Mouse (Mus musculus) lung, embryonic 16.5 days (tissue): Measurements from ENCODE around the gene Fcgrt. TPM values are rescaled to one million over a fixed set of nuclear protein-coding genes. Genes with fewer than 3 reads are reported as not detected.
A peak's percentile ranks its signal among the peaks of the same experiment; 100 is the strongest.

Source experiments
- ATAC-seq: fragments of 200-750 bp; cut with Nextera tagmentation; 2 replicates; pipeline ENCODE4 v1.8.0; 2017; ENCODE audit warnings: low read depth, mild to moderate bottlenecking, moderate library complexity
- H3K27ac ChIP-seq: fragments of 300-500 bp; sonication (generic); 2 replicates; pipeline ENCODE4 v1.5.1; 2014; ENCODE audit warnings: mild to moderate bottlenecking, control low read depth, low read length
- H3K27me3 ChIP-seq: fragments of 300-500 bp; sonication (generic); 2 replicates; pipeline ENCODE4 v1.6.1; 2014; ENCODE audit warnings: low read depth, low read length, mixed read lengths; ENCODE audit not compliant: control insufficient read depth, insufficient read depth
- H3K36me3 ChIP-seq: fragments of 300-500 bp; sonication (generic); 2 replicates; pipeline ENCODE4 v1.6.1; 2014; ENCODE audit warnings: low read length; ENCODE audit not compliant: control insufficient read depth, insufficient read depth
- H3K4me1 ChIP-seq: fragments of 300-500 bp; sonication (generic); replicated peaks from 2 replicates; pipeline ENCODE4 v1.6.1; 2014; ENCODE audit warnings: low read length, mixed read lengths; ENCODE audit not compliant: control insufficient read depth, insufficient read depth
- H3K4me2 ChIP-seq: fragments of 300-500 bp; sonication (generic); 2 replicates; pipeline ENCODE4 v1.6.1; 2014; ENCODE audit warnings: low read depth, low read length, control low read depth
- H3K4me3 ChIP-seq: fragments of 300-500 bp; sonication (generic); 2 replicates; pipeline ENCODE4 v1.5.1; 2014; ENCODE audit warnings: mild to moderate bottlenecking, low read length, control low read depth
- H3K9ac ChIP-seq: fragments of 300-500 bp; sonication (generic); 2 replicates; pipeline ENCODE4 v1.6.1; 2014; ENCODE audit warnings: low read length, control low read depth
- H3K9me3 ChIP-seq: fragments of 300-500 bp; sonication (generic); 2 replicates; pipeline ENCODE4 v1.6.1; 2016; ENCODE audit warnings: low read length; ENCODE audit not compliant: control insufficient read depth
- WGBS: fragments of 180-500 bp; shearing (Covaris S2); extraction: QIAGEN DNeasy Blood & Tissue Kit; methylation state at CpG from one replicate; pipeline ENCODE4 v1.1.7; 2014; 5-methylcytosine and 5-hydroxymethylcytosine counted together
- polyA plus RNA-seq: library from polyadenylated mRNA; unstranded; fragments of >200 nt; fragmentation: Nextera tagmentation; extraction: Ambion mirVana; gene quantifications from 2 replicates; pipeline ENCODE4 v1.2.1, GENCODE M21; 2015

Gene Fcgrt
- polyA plus RNA-seq, 1 experiment from 2014 or later: 93.7 TPM

DNA sequence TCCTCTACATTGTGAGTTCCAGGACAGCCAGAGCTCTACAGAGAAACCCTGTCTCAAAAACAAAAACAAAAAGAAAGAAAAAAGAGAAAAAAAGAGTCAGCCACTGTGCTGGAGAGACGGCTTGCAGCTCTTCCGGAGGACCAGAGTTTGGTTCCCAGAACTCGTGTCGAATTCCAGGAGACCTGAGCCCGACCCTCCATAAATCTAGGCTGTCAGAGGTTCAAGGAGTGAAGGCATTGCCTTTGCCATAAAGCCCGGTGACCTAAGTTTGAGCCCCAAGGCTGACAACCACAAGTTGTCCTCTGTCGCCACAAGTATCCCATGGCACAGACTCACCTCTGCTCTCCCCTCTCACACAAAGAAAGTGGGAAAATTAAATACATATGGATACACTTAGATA, 9.5 kb downstream of the Fcgrt start:
- Histone ChIP-seq H3K27ac (no peak overlapping the region), H3K27me3 (no peaks in the 10 kb centered on the region), H3K9me3 (no peaks in the 10 kb centered on the region), H3K36me3 (peaks cover 6% of the 10 kb centered on the region; the same call in 1 of the 2 replicates), H3K4me1 (peaks cover 20% of the 10 kb centered on the region), H3K4me2 (no peak overlapping the region), H3K9ac (0 out of 2 replicates have a peak overlapping the region, but pooled peaks have one; percentile 3), H3K4me3 (no peak overlapping the region)
- no peak for ATAC-seq
- WGBS: 28% methylated on average over 7 of the region's 7 CpGs

DNA sequence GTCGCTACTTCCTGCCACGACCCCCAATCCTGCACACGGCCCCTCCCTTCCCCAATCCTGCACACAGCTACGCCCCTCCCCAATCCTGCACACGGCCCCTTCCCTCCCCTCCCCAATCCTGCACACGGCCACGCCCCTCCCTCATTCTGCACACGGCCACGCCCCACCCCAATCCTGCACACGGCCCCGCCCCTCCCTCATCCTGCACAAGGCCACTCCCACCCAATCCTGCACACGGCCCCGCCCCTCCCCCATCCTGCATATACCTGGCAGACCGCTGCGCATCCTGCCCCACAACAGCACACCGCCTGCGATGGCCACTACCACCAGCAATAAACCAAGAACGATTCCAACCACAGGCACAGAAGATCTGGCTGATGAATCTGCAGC, 10.1 kb downstream of the Fcgrt start:
- peaks cover 20% of the 10 kb centered on the region for H3K4me1 ChIP-seq
- H3K9ac ChIP-seq: no peak overlapping the region
- no peak for ATAC-seq
- H3K36me3 ChIP-seq: peaks cover 5% of the 10 kb centered on the region; the same call in 1 of the 2 replicates
- no peak overlapping the region for H3K27ac ChIP-seq
- no peak overlapping the region for H3K4me3 ChIP-seq
- H3K4me2 ChIP-seq: no peak overlapping the region
- no peaks in the 10 kb centered on the region for H3K9me3 ChIP-seq
- 33% methylated on average over 16 of the region's 18 CpGs for WGBS
- H3K27me3 ChIP-seq: no peaks in the 10 kb centered on the region

GRCm38 (mm10) chr7:45092828-45093515, 10.7 kb downstream of the Fcgrt start:
- Histone ChIP-seq H3K9me3 (no peaks in the 10 kb centered on the region), H3K4me2 (0 out of 2 replicates have a peak overlapping the region, but pooled peaks have one; percentile 17), H3K4me1 (peaks cover 20% of the 10 kb centered on the region), H3K9ac (peak overlapping the region; percentile 43; the same call in 1 of the 2 replicates), H3K27ac (peak overlapping the region; percentile 58), H3K27me3 (no peaks in the 10 kb centered on the region), H3K4me3 (no peak overlapping the region), H3K36me3 (peaks cover 10% of the 10 kb centered on the region)
- 44% methylated on average over 12 of the region's 12 CpGs for WGBS
- ATAC-seq: no peak

GRCm38 (mm10) chr7:45092048-45092447, 11.6 kb downstream of the Fcgrt start, which contains the start of gene Rcn3:
Gene Rcn3 (minus strand): TSS chr7:45092221.
- under 1% methylated on average over 16 of the region's 16 CpGs for WGBS
- Histone ChIP-seq H3K9ac (peak within 1 kb of the TSS; percentile 80), H3K4me1 (peaks cover 20% of the 10 kb centered on the region), H3K9me3 (no peaks in the 10 kb centered on the region), H3K4me3 (peak within 1 kb of the TSS; percentile 64), H3K4me2 (peak within 1 kb of the TSS; percentile 74), H3K27ac (peak within 1 kb of the TSS; percentile 81), H3K36me3 (peaks cover 16% of the 10 kb centered on the region), H3K27me3 (no peaks in the 10 kb centered on the region)
- peak; percentile 98 for ATAC-seq

- Histone ChIP-seq H3K4me1 (peaks cover 20% of the 10 kb centered on the region), H3K27me3 (no peaks in the 10 kb centered on the region), H3K4me3 (peak overlapping the region; percentile 64), H3K9me3 (no peaks in the 10 kb centered on the region), H3K4me2 (peak overlapping the region; percentile 74), H3K27ac (peak overlapping the region; percentile 81), H3K36me3 (peaks cover 22% of the 10 kb centered on the region), H3K9ac (peak overlapping the region; percentile 80)
- peak; percentile 62 for ATAC-seq
- WGBS: 7% methylated on average over 35 of the region's 35 CpGs
Measured at GRCm38 (mm10) chr7:45091001-45091990, 12.4 kb downstream of the Fcgrt start.

DNA sequence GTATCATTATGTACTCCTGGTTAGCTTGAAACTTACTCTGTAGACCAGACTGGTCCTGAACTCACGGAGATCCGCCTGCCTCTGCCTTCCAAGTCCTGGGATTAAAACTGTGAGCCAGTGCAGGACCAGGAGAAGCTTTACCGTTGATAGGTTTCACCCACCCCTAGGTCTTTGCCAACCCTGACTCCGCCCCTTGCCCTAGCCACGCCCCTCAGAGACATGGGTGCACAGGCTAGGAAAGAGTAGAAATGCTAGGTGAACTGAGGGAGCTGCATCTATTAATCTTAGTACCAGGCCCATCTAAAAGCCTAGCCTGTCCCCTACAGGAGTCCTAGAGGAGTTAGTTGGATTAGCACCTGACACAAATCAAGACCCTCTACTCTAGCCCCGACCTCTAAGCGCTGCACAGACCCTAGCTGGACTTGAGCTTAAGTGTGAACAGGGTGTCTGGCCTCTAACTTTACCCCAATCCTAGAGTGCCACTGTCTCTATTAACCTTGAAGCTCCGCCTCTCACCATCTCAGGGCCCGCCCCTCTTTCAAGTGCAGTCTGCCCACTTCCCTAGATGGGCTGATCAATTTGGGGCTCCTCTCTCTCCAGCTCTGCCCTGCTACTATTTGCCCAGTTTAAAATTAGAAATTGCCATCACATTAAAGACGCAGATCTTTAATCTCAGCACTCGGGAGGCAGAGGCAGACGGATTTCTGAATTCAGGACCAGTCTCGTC, 13.2 kb downstream of the Fcgrt start:
- Histone ChIP-seq H3K4me1 (peaks cover 20% of the 10 kb centered on the region), H3K27ac (peak overlapping the region; percentile 81), H3K36me3 (peaks cover 27% of the 10 kb centered on the region), H3K27me3 (no peaks in the 10 kb centered on the region), H3K4me3 (peak overlapping the region; percentile 64), H3K9ac (peak overlapping the region; percentile 80), H3K9me3 (no peaks in the 10 kb centered on the region), H3K4me2 (peak overlapping the region; percentile 74)
- no peak for ATAC-seq
- 69% methylated on average over 13 of the region's 13 CpGs for WGBS

GRCm38 (mm10) chr7:45088597-45088996, 15.1 kb downstream of the Fcgrt start:
- 89% methylated on average over 17 of the region's 17 CpGs for WGBS
- peaks cover 19% of the 10 kb centered on the region for H3K4me1 ChIP-seq
- no peaks in the 10 kb centered on the region for H3K27me3 ChIP-seq
- H3K36me3 ChIP-seq: peaks cover 32% of the 10 kb centered on the region
- no peak overlapping the region for H3K9ac ChIP-seq
- ATAC-seq: no peak
- H3K27ac ChIP-seq: no peak overlapping the region
- H3K9me3 ChIP-seq: no peaks in the 10 kb centered on the region
- H3K4me2 ChIP-seq: no peak overlapping the region
- H3K4me3 ChIP-seq: no peak overlapping the region

- no peak for ATAC-seq
Measured at GRCm38 (mm10) chr7:45086084-45086483, 17.6 kb downstream of the Fcgrt start.

More at GRCm38 (mm10) chr7:45086084-45086483, 17.6 kb downstream of the Fcgrt start:
- whole genome bisulfite sequencing: 78% methylated on average over 4 of the region's 4 CpGs
- H3K27ac ChIP-seq: no peak overlapping the region
- no peak overlapping the region for H3K4me2 ChIP-seq
- no peaks in the 10 kb centered on the region for H3K9me3 ChIP-seq
- H3K4me3 ChIP-seq: no peak overlapping the region
- no peak overlapping the region for H3K9ac ChIP-seq
- H3K27me3 ChIP-seq: no peaks in the 10 kb centered on the region
- peaks cover 13% of the 10 kb centered on the region for H3K4me1 ChIP-seq
- H3K36me3 ChIP-seq: peaks cover 38% of the 10 kb centered on the region
